Mouse (Mus musculus) liver, postnatal 0 days (tissue): ENCODE measurements around the gene Marveld3.

Experiments used
- CTCF ChIP-seq: sonication (generic); IDR thresholded peaks from 2 replicates; pipeline ENCODE4 v1.5.1; 2016; ENCODE audit warnings: antibody characterized with exemption, low read depth
- EP300 ChIP-seq: IDR thresholded peaks from 2 replicates; pipeline ENCODE4 v1.6.1; 2016; ENCODE audit warnings: antibody characterized with exemption, low read depth, mild to moderate bottlenecking

GRCm38 (mm10) chr8:109954486-109954948 is 7.5 kb downstream of the Marveld3 start:
- TF ChIP-seq CTCF (no peak), EP300 (no peak)
